Mouse (Mus musculus): Measurements from ENCODE around the gene Zbtb21. TPM values are rescaled to one million over a fixed set of nuclear protein-coding genes. Genes with fewer than 3 reads are reported as not detected.

The Zbtb21 gene
- polyA plus RNA-seq (2014; fragmentation: Illumina TruSeq; extraction: RNeasy Lipid Tissue Mini Kit (QIAGEN cat#74804)): 7.9 TPM

GRCm38 (mm10) chr16:97962151-97962948 lies at the start of gene Zbtb21, which contains the start of gene C2cd2:
Zbtb21 (minus strand) TSS chr16:97962622.
C2cd2 (minus strand) TSS chr16:97962598.

GRCm38 (mm10) chr16:97996616-97997382 lies 34.4 kb upstream of the Zbtb21 start, which contains the start of gene B230307C23Rik:
B230307C23Rik (plus strand) TSS chr16:97997315.

Other genes with a start within 250 kb of the Zbtb21 start
- gene Ripk4, start 198.8 kb downstream of the Zbtb21 start, polyA plus RNA-seq (2014; fragmentation: Illumina TruSeq; extraction: RNeasy Lipid Tissue Mini Kit (QIAGEN cat#74804)): 1.4 TPM
- gene Prdm15, start 110.8 kb downstream of the Zbtb21 start, polyA plus RNA-seq (2014; fragmentation: Illumina TruSeq; extraction: RNeasy Lipid Tissue Mini Kit (QIAGEN cat#74804)): 4.8 TPM
- gene C2cd2, start within 50 bp of the Zbtb21 start, polyA plus RNA-seq (2014; fragmentation: Illumina TruSeq; extraction: RNeasy Lipid Tissue Mini Kit (QIAGEN cat#74804)): 19.4 TPM
- 41.6 TPM for gene B230307C23Rik, start 34.7 kb upstream of the Zbtb21 start, polyA plus RNA-seq (2014; fragmentation: Illumina TruSeq; extraction: RNeasy Lipid Tissue Mini Kit (QIAGEN cat#74804))
- 29.8 TPM for gene A630089N07Rik, start 119.8 kb upstream of the Zbtb21 start, polyA plus RNA-seq (2014; fragmentation: Illumina TruSeq; extraction: RNeasy Lipid Tissue Mini Kit (QIAGEN cat#74804))

All from ovary, adult 10 weeks (tissue).